Mouse (Mus musculus) stomach, postnatal 0 days (tissue): ENCODE results near the gene Nsmf.
A peak's percentile ranks its signal among the peaks of the same experiment; 100 is the strongest.

Experiments used
- CTCF ChIP-seq: IDR thresholded peaks from 2 replicates; pipeline ENCODE4 v1.5.1; 2016; ENCODE audit warnings: antibody characterized with exemption, low read depth, mild to moderate bottlenecking, moderate library complexity
- EP300 ChIP-seq: optimal IDR thresholded peaks from 2 replicates; pipeline ENCODE3; 2016; ENCODE audit warnings: antibody characterized with exemption

DNA sequence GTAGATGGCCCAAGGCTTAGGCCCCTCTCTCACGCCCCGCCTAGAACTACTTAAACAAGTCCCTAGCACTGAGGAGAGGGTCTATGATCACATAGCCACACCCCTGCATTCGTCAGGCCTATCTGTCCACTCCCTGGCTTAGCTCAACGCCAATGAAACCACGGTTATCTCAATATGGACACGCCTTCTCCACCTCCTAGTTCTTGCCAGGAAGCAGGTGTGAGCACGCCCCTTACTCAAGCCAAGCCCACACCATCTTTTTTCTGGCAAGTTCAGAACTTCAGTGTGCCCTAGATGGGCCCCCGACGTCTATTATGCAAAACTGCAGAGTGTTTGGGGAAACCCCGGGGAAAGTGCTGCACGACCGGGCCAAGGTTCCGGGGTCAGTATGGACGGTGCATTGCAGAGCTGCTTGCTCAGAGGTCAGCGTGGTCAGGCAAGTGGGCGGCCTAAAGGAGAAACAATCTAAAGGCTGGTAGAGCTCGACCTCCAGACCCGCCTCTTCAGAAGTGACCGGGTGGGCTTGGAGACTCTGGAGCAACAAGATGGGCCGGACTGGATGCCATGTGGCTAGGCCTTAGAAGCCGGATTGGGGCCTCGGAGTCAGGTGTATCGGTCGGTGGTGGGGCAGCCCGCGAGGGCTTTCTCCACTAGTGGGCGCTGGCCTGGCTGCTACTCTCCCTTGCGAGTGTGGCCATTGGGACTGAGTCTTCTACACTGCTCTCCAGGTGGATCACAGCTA, 41.1 kb downstream of the Nsmf start, which contains the start of gene Noxa1:
- TF ChIP-seq CTCF (peak; percentile 54), EP300 (no peak)
